8 mouse cellular contexts compared by ENCODE assay signal in the genomic region with DNA sequence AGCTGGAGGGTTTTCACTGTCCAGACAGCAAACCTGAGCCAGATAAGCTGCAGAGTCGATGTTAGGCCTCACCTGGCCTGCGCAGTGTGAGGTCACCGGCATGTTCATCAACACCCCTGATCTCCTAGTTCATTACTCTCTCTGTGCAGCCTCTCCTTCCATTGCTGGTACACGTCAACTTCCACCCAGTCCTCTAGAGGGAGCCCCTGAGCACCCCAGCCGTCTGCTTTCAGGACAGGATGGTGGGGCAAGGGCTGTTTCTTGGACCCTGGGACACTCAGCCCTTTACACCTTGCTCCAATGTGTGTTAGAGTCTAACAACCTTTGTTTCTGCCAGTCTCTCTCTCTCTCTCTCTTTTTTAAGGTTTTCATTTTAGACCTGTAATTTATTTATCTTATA. TPM values are rescaled to one million over a fixed set of nuclear protein-coding genes. Genes with fewer than 3 reads are reported as not detected.
DNase-seq lines count a peak whose midpoint lies in the region; ATAC-seq and TF ChIP-seq lines count a peak whose summit lies in the region.
"Had no signal": no experiment of that assay in that cellular context is flagged by ENCODE, and none has a peak within 500 bp of the region (broad histone marks: within the 10 kb centered on the region; RNA-seq: fewer than 3 reads in every experiment).

No protein-coding gene starts in this region.

- no peak overlapping the region for H3K27ac ChIP-seq in liver, embryonic 13.5 days
- no peak overlapping the region for H3K27ac ChIP-seq in liver, embryonic 11.5 days (ENCODE audit: low read depth, low read length)
- no peak overlapping the region for H3K27ac ChIP-seq in MEL (ENCODE audit: control insufficient read depth, low read depth, low read length)

- peaks cover 6% of the 10 kb centered on the region for H3K4me1 ChIP-seq in liver, embryonic 13.5 days (replicated peaks)
- H3K4me1 ChIP-seq in liver, embryonic 11.5 days (replicated peaks; ENCODE audit: control insufficient read depth, insufficient read depth, low read length) = no peaks in the 10 kb centered on the region; the same call in 1 of the 2 replicates
- peaks cover 3 to 5% of the 10 kb centered on the region in 2 experiments; a peak in 2 of 4 replicates for H3K4me1 ChIP-seq in MEL (ENCODE audit: control insufficient read depth in 1 of 2, insufficient read depth in 2 of 2, low read length in 2 of 2)

- peak in 2 of 3 experiments; percentile 60 to 61; a peak in 4 of 6 replicates for TF ChIP-seq CTCF in MEL (IDR thresholded peaks at IDR 0.05 in 2 of 3, conservative IDR thresholded peaks at IDR 0.05 in 1 of 3; ENCODE audit: control insufficient read depth in 1 of 3, insufficient read depth in 1 of 3, low read depth in 2 of 3, low read length in 3 of 3, poor library complexity in 1 of 3, severe bottlenecking in 1 of 3)

- 42% methylated on average over 5 of the region's 5 CpGs for WGBS in liver, embryonic 13.5 days (ENCODE audit: insufficient replicate concordance)
- WGBS in liver, embryonic 11.5 days = 67% methylated on average over 5 of the region's 5 CpGs

- H3K9me3 ChIP-seq in liver, embryonic 13.5 days (replicated peaks) = 0 out of 2 replicates have a peak, but pooled peaks cover 5% of the 10 kb centered on the region
- H3K9me3 ChIP-seq in liver, embryonic 11.5 days (ENCODE audit: control insufficient read depth, low read length) = no peaks in the 10 kb centered on the region
- no peaks in the 10 kb centered on the region for H3K9me3 ChIP-seq in MEL (replicated peaks; ENCODE audit: insufficient read depth, low read length)

- no peak for TF ChIP-seq EP300 in MEL (IDR thresholded peaks at IDR 0.05; ENCODE audit: low read depth in 1 of 2, low read length in 2 of 2)

- no peak for ATAC-seq in liver, embryonic 13.5 days (ENCODE audit: low read depth)
- no peak for ATAC-seq in liver, embryonic 11.5 days (replicated peaks; ENCODE audit: low FRiP score)
- ATAC-seq in frontal cortex, adult (ENCODE audit: low TSS enrichment) = no peak

- H3K4me3 ChIP-seq in liver, embryonic 13.5 days (replicated peaks) = no peak overlapping the region
- no peak overlapping the region for H3K4me3 ChIP-seq in liver, embryonic 11.5 days (ENCODE audit: low read depth, low read length)
- H3K4me3 ChIP-seq in MEL (ENCODE audit: control insufficient read depth in 1 of 2, insufficient read depth in 1 of 2, low read depth in 2 of 2, low read length in 2 of 2) = no peak overlapping the region

- TF ChIP-seq RAD21 in MEL (IDR thresholded peaks at IDR 0.05; ENCODE audit: low read depth, low read length) = no peak

- no peaks in the 10 kb centered on the region for H3K36me3 ChIP-seq in liver, embryonic 13.5 days
- no peaks in the 10 kb centered on the region for H3K36me3 ChIP-seq in liver, embryonic 11.5 days (ENCODE audit: control insufficient read depth, insufficient read depth, low read length)
- no peaks in the 10 kb centered on the region for H3K36me3 ChIP-seq in MEL (ENCODE audit: control insufficient read depth in 1 of 2, insufficient read depth in 2 of 2, low read length in 2 of 2)

- no peak overlapping the region for H3K4me2 ChIP-seq in liver, embryonic 13.5 days
- no peak overlapping the region for H3K4me2 ChIP-seq in liver, embryonic 11.5 days

- intact Hi-C loops in gastrocnemius, postnatal 36 days (cut with DNase I) = loop anchor here (5.0 kb wide), 1 partner anchor 263 kb away; a partner anchor contains a TSS

- H3K79me2 ChIP-seq in MEL (ENCODE audit: control insufficient read depth, insufficient read depth, low read length, poor library complexity) = no peaks in the 10 kb centered on the region

- H3K27me3 ChIP-seq in liver, embryonic 13.5 days = no peaks in the 10 kb centered on the region
- H3K27me3 ChIP-seq in liver, embryonic 11.5 days (replicated peaks; ENCODE audit: control insufficient read depth, insufficient read depth, low read length) = no peaks in the 10 kb centered on the region
- no peaks in the 10 kb centered on the region for H3K27me3 ChIP-seq in MEL (ENCODE audit: control insufficient read depth in 1 of 2, insufficient read depth in 2 of 2, low read length in 2 of 2)

- no peak for TF ChIP-seq POLR2A in MEL (IDR thresholded peaks at IDR 0.05; ENCODE audit: control insufficient read depth in 1 of 2, insufficient read depth in 1 of 2, low read depth in 1 of 2, low read length in 2 of 2, poor library complexity in 1 of 2)

- no peak overlapping the region for H3K9ac ChIP-seq in liver, embryonic 13.5 days
- no peak overlapping the region for H3K9ac ChIP-seq in liver, embryonic 11.5 days (ENCODE audit: low read depth, low read length)
- no peak overlapping the region for H3K9ac ChIP-seq in MEL (ENCODE audit: control insufficient read depth, low read depth, low read length, poor library complexity, severe bottlenecking)

- peak; percentile 23 for DNase-seq in liver, embryonic 13.5 days
- no peak for DNase-seq in liver, embryonic 11.5 days (ENCODE audit: low spot score)
- peak; percentile 50 for DNase-seq in MEL (ENCODE audit: low read depth, low spot score)
- peak; percentile 39 for DNase-seq in lung, postnatal 25 days (ENCODE audit: low spot score)
- DNase-seq in thymus, postnatal 14 days = peak; percentile 71
- no peak for DNase-seq in gastrocnemius, postnatal 36 days
- DNase-seq: right cerebral cortex, postnatal 4 days had no signal

TF ChIP-seq in MEL, 35 proteins besides CTCF, POLR2A, EP300 and RAD21:
- peak; percentile 5; the same call in 1 of the 2 replicates for TF ChIP-seq SMC3 (IDR thresholded peaks at IDR 0.05; ENCODE audit: low read depth, low read length)
- TF ChIP-seq HCFC1 (IDR thresholded peaks at IDR 0.05; ENCODE audit: low read depth, low read length) = no peak

RNA-seq across cellular contexts. Expression of a gene that starts 38.5 kb away (rescaled TPM):
- polyA plus RNA-seq in liver, embryonic 13.5 days (2015; fragmentation: Nextera tagmentation; extraction: Ambion mirVana) = 0.46 and 0.52 TPM in 2 replicates
- 1.1 and 2.0 TPM in 2 replicates for polyA plus RNA-seq in liver, embryonic 11.5 days (2014; fragmentation: Nextera tagmentation; extraction: Ambion mirVana)
- 14.4 and 17.0 TPM in 2 replicates for total RNA-seq in MEL (2012; rRNA removed)
- polyA plus RNA-seq in MEL (2012; ENCODE audit: insufficient read depth in 1 of 2, insufficient read length in 2 of 2, low read depth in 1 of 2, low replicate concordance in 2 of 2, missing spikeins in 1 of 2) = 10 to 100 TPM in 1 of 2 experiments, not detected in 1; 35.2 TPM
- total RNA-seq in gastrocnemius, postnatal 36 days (2021) = under 1 TPM; 0.15 TPM

Comparison
In these comparisons a context has a peak if more than half of its experiments do, and no peak if none do; other contexts are left out.
1. DNase-seq: peak in liver, embryonic 13.5 days (single experiment), MEL (single experiment), lung, postnatal 25 days (single experiment) and thymus, postnatal 14 days (single experiment); none in liver, embryonic 11.5 days (single experiment) and gastrocnemius, postnatal 36 days (0 of 2).